Mouse (Mus musculus) forebrain, embryonic 16.5 days (tissue): Measurements from ENCODE around the gene Col1a1. TPM values are rescaled to one million over a fixed set of nuclear protein-coding genes. Genes with fewer than 3 reads are reported as not detected.
A peak's percentile ranks its signal among the peaks of the same experiment; 100 is the strongest.

ENCODE experiments used
- ATAC-seq: fragments of 200-750 bp; cut with Nextera tagmentation; 2 replicates; pipeline ENCODE4 v1.8.0; 2017; ENCODE audit warnings: mild to moderate bottlenecking, moderate library complexity
- H3K27ac ChIP-seq: fragments of 300-500 bp; sonication (generic); 2 replicates; pipeline ENCODE4 v1.5.1; 2014; ENCODE audit warnings: low read length, control low read depth
- H3K27me3 ChIP-seq: fragments of 300-500 bp; sonication (generic); replicated peaks from 2 replicates; pipeline ENCODE4 v1.6.1; 2014; ENCODE audit warnings: low read length; ENCODE audit not compliant: control insufficient read depth, insufficient read depth
- H3K36me3 ChIP-seq: fragments of 300-500 bp; sonication (generic); 2 replicates; pipeline ENCODE4 v1.6.1; 2014; ENCODE audit not compliant: control insufficient read depth, insufficient read depth
- H3K4me1 ChIP-seq: fragments of 300-500 bp; sonication (generic); replicated peaks from 2 replicates; pipeline ENCODE4 v1.6.1; 2014; ENCODE audit warnings: low read length; ENCODE audit not compliant: control insufficient read depth, insufficient read depth
- H3K4me2 ChIP-seq: fragments of 300-500 bp; sonication (generic); 2 replicates; pipeline ENCODE4 v1.6.1; 2014; ENCODE audit warnings: mild to moderate bottlenecking, low read length, control low read depth
- H3K4me3 ChIP-seq: fragments of 300-500 bp; sonication (generic); replicated peaks from 2 replicates; pipeline ENCODE4 v1.5.1; 2014; ENCODE audit warnings: mild to moderate bottlenecking, low read length, control low read depth
- H3K9ac ChIP-seq: fragments of 300-500 bp; sonication (generic); replicated peaks from 2 replicates; pipeline ENCODE4 v1.6.1; 2014; ENCODE audit warnings: low read depth, low read length, control low read depth
- H3K9me3 ChIP-seq: fragments of 300-500 bp; sonication (generic); 2 replicates; pipeline ENCODE4 v1.6.1; 2016; ENCODE audit warnings: low read length; ENCODE audit not compliant: control insufficient read depth
- WGBS: fragments of 180-500 bp; shearing (Covaris S2); extraction: QIAGEN DNeasy Blood & Tissue Kit; methylation state at CpG from one replicate; pipeline ENCODE4 v1.1.7; 2014; 5-methylcytosine and 5-hydroxymethylcytosine counted together
- polyA plus RNA-seq: library from polyadenylated mRNA; unstranded; fragments of >200 nt; fragmentation: Nextera tagmentation; extraction: Ambion mirVana; gene quantifications from 2 replicates; pipeline ENCODE4 v1.2.1, GENCODE M21; 2015

Gene Col1a1
- polyA plus RNA-seq, 1 experiment from 2014 or later, result 45.0 TPM

DNA sequence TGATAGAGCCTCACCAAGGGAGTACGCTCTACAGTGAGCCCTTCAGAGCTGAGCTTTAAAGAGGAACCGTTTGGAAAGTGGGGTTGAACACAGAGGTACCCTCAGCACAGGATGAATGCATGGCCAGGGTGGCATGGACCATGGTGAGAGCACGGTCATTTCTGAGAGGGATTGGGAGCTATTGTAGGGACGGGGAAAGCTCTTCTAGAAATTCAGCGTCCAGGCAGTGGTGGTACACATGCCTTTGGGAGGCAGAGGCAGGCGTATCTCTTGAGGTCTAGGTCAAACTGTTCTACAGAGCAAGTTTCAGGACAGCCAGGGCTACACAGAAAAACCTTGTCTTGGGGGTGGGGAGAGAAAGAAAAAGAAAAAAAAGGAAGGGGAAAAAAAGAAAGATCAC lies 61.0 kb downstream of the Col1a1 start:
- Histone ChIP-seq H3K9ac (no peak overlapping the region), H3K4me1 (peaks cover 57% of the 10 kb centered on the region), H3K9me3 (no peaks in the 10 kb centered on the region), H3K4me3 (no peak overlapping the region), H3K27ac (no peak overlapping the region), H3K4me2 (no peak overlapping the region), H3K36me3 (peaks cover 19% of the 10 kb centered on the region), H3K27me3 (no peaks in the 10 kb centered on the region)
- no peak for ATAC-seq
- WGBS, result 91% methylated on average over 6 of the region's 6 CpGs

- H3K9me3 ChIP-seq, result no peaks in the 10 kb centered on the region
- H3K4me2 ChIP-seq, result no peak overlapping the region
- WGBS, result 70% methylated on average over 5 of the region's 5 CpGs
- H3K4me3 ChIP-seq, result no peak overlapping the region
- peaks cover 25% of the 10 kb centered on the region for H3K36me3 ChIP-seq
- no peak overlapping the region for H3K9ac ChIP-seq
- no peak overlapping the region for H3K27ac ChIP-seq
- peaks cover 57% of the 10 kb centered on the region for H3K4me1 ChIP-seq
- H3K27me3 ChIP-seq, result no peaks in the 10 kb centered on the region
- no peak for ATAC-seq
Measured at GRCm38 (mm10) chr11:94997596-94997995, 61.6 kb downstream of the Col1a1 start.

GRCm38 (mm10) chr11:94998041-94998531 lies 62.1 kb downstream of the Col1a1 start:
- H3K27ac ChIP-seq, result no peak overlapping the region
- WGBS, result 46% methylated on average over 15 of the region's 16 CpGs
- peak; percentile 27; the same call in 1 of the 2 replicates for ATAC-seq
- no peak overlapping the region for H3K9ac ChIP-seq
- H3K36me3 ChIP-seq, result peaks cover 26% of the 10 kb centered on the region
- H3K27me3 ChIP-seq, result no peaks in the 10 kb centered on the region
- H3K9me3 ChIP-seq, result no peaks in the 10 kb centered on the region
- no peak overlapping the region for H3K4me2 ChIP-seq
- peaks cover 52% of the 10 kb centered on the region for H3K4me1 ChIP-seq
- H3K4me3 ChIP-seq, result no peak overlapping the region

DNA sequence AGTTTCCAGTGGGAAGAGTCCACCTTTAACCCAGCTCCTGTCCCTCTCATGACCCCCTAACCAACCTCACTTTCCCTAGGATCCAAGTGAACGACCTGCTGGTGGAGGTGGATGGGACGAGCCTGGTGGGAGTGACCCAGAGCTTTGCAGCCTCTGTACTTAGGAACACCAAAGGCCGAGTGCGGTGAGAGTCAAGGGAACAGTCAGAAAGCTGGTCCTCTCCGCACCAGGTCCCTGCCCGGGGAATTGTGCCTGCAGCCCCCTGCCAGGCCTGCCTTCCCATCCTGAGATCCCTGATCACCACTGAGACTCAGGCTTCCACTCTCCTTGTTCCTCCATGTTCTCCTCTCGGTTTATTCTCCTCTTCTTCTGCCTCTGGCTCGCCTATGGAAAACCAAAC lies 64.1 kb downstream of the Col1a1 start:
- Histone ChIP-seq H3K4me3 (no peak overlapping the region), H3K36me3 (peaks cover 30% of the 10 kb centered on the region), H3K27ac (no peak overlapping the region; the same call in 1 of the 2 replicates), H3K27me3 (no peaks in the 10 kb centered on the region), H3K9me3 (no peaks in the 10 kb centered on the region), H3K4me2 (no peak overlapping the region), H3K9ac (no peak overlapping the region), H3K4me1 (peaks cover 41% of the 10 kb centered on the region)
- WGBS, result 84% methylated on average over 8 of the region's 8 CpGs
- no peak for ATAC-seq

- H3K9ac ChIP-seq, result no peak overlapping the region
- peaks cover 30% of the 10 kb centered on the region for H3K36me3 ChIP-seq
- 41% methylated on average over 4 of the region's 4 CpGs for WGBS
- H3K27ac ChIP-seq, result peak overlapping the region; percentile 41
- peaks cover 37% of the 10 kb centered on the region for H3K4me1 ChIP-seq
- H3K9me3 ChIP-seq, result no peaks in the 10 kb centered on the region
- no peaks in the 10 kb centered on the region for H3K27me3 ChIP-seq
- no peak overlapping the region for H3K4me3 ChIP-seq
- no peak overlapping the region for H3K4me2 ChIP-seq
- no peak for ATAC-seq
Measured at GRCm38 (mm10) chr11:95000548-95000947, 64.5 kb downstream of the Col1a1 start.

GRCm38 (mm10) chr11:95001058-95001457 lies 65.0 kb downstream of the Col1a1 start:
- H3K9ac ChIP-seq, result no peak overlapping the region
- H3K4me2 ChIP-seq, result no peak overlapping the region
- no peaks in the 10 kb centered on the region for H3K27me3 ChIP-seq
- H3K4me1 ChIP-seq, result peaks cover 35% of the 10 kb centered on the region
- WGBS, result 2% methylated on average over 8 of the region's 8 CpGs
- peak; percentile 57 for ATAC-seq
- H3K36me3 ChIP-seq, result peaks cover 30% of the 10 kb centered on the region
- peak overlapping the region; percentile 41 for H3K27ac ChIP-seq
- no peak overlapping the region for H3K4me3 ChIP-seq
- H3K9me3 ChIP-seq, result no peaks in the 10 kb centered on the region

DNA sequence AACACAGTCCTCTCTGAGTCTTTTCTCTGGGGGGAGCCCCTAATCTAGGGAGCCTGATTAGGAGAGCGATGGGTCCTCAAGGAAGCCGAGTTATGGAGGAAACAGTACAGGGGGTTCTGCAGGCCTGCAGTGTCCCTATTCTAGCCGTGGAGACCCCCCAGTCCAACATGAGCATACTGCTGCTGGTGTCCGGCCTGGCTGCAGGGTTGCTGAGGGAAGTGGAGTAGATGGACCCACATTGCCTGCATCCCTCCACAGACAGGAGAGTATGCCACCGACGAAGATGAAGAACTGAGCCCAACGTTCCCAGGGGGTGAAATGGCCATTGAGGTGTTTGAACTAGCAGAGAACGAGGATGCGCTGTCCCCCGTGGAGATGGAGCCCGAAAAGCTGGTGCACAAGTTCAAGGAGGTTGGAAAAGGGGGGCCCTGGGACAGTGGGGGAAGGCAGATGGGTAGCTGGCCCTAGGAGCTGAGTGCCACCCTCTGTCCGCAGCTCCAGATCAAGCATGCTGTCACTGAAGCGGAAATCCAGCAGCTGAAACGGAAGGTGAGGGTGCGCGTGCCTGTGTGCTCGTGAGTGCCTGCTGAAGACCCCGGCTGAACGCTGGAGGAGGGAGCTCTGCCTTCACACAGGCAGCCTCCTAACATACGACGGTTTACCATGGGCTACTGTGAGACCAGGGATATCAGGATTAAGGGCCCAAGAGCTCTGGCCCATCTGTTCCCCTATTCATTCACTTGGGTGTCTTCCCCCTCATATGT lies 65.7 kb downstream of the Col1a1 start:
- no peak overlapping the region for H3K4me2 ChIP-seq
- 86% methylated on average over 21 of the region's 21 CpGs for WGBS
- H3K9me3 ChIP-seq, result no peaks in the 10 kb centered on the region
- ATAC-seq, result no peak
- H3K9ac ChIP-seq, result no peak overlapping the region
- no peak overlapping the region for H3K4me3 ChIP-seq
- peaks cover 30% of the 10 kb centered on the region for H3K36me3 ChIP-seq
- H3K4me1 ChIP-seq, result peaks cover 37% of the 10 kb centered on the region
- H3K27me3 ChIP-seq, result no peaks in the 10 kb centered on the region
- H3K27ac ChIP-seq, result no peak overlapping the region

Other genes starting within 250 kb of the Col1a1 start
- not detected in 2 replicates for gene Gm11541, start 231.7 kb upstream of the Col1a1 start, polyA plus RNA-seq
- gene Cdc34b, start 194.4 kb upstream of the Col1a1 start, polyA plus RNA-seq, result not detected in 2 replicates
- gene Tmem92, start 153.5 kb upstream of the Col1a1 start, polyA plus RNA-seq, result not detected in 2 replicates
- gene Hils1, start 31.4 kb downstream of the Col1a1 start, polyA plus RNA-seq, result not detected in 2 replicates
- gene Sgca, start 40.1 kb downstream of the Col1a1 start, polyA plus RNA-seq, result 0.19 and 0.58 TPM in 2 replicates
- gene Ppp1r9b, start 54.8 kb downstream of the Col1a1 start, polyA plus RNA-seq, result 22.0 and 22.4 TPM in 2 replicates
- gene Samd14, start 73.7 kb downstream of the Col1a1 start, polyA plus RNA-seq, result 123 and 134 TPM in 2 replicates
- 27.6 and 29.2 TPM in 2 replicates for gene Pdk2, start 105.1 kb downstream of the Col1a1 start, polyA plus RNA-seq
- gene Itga3, start 140.6 kb downstream of the Col1a1 start, polyA plus RNA-seq, result 6.3 and 8.5 TPM in 2 replicates
- gene Dlx3, start 183.9 kb downstream of the Col1a1 start, polyA plus RNA-seq, result 0.10 and 0.27 TPM in 2 replicates
- 0.10 TPM in 1 of 2 replicates, not detected in the other for gene Dlx4, start 210.0 kb downstream of the Col1a1 start, polyA plus RNA-seq